Mouse (Mus musculus): Measurements from ENCODE around the gene Add3.

Gene Add3

DNA sequence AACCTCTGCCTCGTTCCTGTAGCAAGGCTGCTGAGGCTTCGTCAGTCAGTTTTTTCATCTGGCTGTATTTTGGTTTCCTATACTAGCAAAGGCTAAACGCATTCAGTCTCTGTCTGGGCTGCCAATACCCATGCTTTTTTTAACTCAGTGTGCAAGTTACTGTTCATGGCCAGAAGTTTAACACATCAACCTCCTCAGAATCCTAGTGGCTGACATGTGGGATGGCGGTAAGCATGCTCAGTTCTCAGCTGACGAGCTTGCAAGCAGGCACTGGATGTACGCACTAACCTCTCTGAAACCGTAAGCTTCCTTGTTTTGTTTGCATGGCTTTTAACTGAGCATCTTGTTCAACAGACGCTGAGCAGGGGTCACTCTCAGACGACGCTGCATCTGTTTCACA lies 103.7 kb downstream of the Add3 start:
- DNase-seq = no peak

DNA sequence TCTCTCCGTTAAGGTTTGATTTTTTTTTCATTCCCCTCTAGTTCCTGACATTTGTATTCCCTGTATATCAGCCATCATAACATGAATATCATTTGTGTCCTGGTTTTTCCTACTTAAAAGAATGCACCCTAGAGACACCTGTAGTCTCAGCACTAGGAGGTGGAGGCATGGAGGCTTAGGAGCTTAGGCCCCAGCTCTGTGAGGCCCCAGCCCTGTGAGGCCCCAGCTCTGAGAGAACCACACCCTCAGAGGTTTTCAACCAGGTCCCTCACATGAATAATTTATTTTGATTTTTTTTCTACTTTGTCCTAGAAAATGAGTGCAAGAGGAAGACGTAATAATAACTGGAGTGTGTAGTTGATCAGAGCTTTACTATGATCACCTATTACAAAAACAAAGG lies 107.3 kb downstream of the Add3 start:
- no peak for DNase-seq

DNA sequence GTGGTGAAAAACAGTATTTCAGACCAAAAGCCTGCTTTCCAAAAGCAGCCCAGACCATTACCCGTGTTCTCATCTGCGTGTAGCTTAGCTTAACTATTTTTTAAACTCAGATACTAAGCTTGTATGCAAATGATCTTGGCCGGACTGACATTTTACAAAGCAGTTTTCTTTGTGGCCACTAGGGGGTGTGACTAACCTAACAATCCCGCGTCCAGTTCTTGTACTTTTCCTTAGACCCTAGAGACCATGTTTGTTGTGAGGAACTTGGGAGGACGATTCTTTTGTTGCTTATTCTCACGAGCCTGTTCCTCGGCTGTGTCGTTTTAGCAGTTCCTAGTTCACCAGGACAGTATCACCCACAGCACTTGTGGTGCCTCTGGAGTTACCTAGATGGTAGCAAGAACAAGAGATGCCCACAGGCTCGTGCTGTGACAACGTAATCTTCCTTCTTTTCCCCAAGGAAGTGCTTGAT lies 107.8 kb downstream of the Add3 start:
- DNase-seq = peak; percentile 55 to 69

DNA sequence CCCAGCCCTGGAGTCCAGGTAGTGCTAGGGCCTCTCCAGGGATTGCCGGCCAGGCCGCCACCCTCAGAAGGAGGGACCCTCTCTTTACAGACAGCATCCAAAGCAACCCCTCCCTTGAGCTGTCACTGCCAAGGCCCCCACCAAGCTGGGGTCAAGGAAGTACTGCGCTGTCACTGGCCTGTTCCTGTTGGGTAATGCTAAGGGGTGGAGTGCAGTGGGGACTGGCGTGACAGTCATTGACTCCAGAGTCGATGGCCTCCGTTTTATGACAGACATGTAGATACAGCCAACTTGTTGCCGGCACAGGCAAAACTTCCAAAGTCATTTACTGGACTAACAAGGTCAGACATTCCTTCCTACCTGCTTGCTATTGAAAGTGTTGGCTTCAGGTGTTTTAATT lies 110.8 kb downstream of the Add3 start:
- no peak for DNase-seq

DNA sequence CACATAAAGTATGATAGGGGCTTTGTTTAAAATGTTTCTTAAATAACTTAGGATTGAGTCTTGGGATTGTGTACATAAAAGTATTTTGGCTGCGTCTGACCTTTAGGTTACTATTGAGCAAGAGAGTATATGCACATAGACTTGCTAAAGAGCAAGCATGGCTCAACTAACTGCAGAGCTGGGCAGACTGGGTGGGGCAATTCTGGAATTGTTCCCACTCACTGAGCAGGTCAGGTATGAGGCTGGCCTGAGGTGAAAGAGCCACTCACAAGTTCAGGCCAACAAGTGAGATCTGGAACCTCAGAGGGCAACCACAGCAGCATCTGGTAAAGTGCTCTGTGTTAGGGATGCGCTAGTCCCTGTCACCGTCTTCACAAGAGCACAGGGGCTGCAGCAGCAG lies 111.4 kb downstream of the Add3 start:
- no peak for DNase-seq

DNA sequence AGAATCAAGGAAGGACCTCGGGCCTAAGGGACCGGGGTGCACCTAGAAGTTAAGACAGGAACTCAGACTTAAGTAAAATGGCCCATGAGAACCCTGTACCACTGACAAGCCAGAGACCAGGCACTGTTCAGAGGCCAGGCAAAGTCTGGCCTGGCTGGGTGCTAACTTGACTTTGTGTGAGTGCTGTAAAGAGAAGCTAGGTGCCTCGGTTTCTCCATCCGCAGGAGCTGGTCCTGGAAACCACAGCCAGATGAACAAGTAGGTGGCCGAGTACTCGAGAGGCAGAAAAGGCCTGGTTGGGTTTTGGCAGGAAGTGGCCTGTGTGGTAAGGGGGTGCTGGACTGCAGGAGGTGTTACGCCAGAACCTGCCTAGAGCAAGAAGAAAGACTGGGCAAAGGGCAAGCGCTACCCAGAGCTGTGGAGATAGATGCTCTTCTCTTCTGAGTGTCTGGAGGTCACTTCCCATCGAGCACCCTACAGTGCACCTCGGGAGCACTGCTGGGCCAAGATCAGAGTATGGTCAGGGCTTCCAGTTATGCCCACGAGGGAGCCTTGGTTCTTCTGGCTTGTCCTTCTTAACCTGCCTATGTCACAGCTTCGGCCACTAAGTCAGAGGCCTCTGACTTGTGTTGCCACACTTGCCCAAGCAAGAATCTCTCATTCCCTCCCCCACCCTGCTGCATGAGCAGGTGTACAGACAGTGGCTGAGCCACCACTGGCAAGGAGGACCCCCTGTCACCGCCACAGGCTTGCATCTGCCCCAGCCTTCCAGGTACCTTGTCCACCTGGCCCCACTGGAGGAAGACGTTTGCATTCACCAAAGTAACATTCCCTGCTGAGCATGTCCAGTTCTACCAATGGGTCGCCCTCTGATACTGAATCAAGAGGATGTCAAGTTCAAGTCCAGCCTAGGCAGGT lies 112.1 kb downstream of the Add3 start:
- no peak for DNase-seq

DNA sequence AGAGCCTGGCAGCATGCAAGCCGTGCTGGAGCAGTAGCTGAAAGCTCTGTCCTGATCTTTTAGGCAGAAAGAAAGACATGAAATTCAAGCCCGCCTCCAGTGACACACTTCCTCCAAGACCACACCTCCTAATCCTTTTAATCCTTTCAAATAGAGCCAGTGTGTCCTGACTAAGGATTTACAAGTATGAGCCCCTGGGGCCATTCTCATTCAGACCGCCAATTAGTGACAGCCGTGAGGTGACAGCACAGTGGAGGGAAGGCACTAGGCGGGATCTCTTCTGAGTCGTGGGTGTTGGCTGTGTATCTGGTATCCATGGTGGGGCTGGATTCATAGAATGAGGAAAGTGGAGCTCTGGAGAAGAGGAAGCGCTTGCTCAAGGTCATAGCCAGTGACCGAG lies 116.1 kb downstream of the Add3 start:
- no peak for DNase-seq

DNA sequence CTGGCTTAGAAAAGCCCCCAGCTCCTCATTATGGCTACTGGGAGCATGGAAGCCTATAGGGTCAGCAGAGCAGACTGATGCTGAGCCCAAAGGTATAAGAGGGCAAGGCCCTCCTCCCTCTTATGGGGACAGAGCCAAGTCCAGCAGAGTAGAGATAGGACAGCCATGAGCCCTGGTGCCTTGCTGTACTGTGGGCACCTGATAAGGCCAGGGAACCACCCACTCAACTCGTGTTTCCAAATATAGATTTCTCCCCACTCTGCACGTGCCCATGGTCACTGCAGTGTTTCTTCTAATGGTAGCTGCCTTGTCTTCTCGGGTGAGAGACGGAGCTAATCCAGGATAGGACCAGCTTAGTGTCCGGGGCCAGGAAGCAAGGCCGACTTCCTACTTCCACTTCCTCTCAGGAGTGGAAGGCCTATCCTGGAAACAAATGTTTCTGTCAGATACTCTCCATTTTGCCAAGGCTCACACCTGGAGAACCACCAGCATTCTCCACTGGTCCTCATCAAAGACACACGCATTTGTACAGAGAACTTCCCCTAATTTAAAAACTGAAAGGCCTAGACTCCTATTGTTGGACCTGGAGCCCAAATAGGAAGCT lies 116.8 kb downstream of the Add3 start:
- no peak for DNase-seq

DNA sequence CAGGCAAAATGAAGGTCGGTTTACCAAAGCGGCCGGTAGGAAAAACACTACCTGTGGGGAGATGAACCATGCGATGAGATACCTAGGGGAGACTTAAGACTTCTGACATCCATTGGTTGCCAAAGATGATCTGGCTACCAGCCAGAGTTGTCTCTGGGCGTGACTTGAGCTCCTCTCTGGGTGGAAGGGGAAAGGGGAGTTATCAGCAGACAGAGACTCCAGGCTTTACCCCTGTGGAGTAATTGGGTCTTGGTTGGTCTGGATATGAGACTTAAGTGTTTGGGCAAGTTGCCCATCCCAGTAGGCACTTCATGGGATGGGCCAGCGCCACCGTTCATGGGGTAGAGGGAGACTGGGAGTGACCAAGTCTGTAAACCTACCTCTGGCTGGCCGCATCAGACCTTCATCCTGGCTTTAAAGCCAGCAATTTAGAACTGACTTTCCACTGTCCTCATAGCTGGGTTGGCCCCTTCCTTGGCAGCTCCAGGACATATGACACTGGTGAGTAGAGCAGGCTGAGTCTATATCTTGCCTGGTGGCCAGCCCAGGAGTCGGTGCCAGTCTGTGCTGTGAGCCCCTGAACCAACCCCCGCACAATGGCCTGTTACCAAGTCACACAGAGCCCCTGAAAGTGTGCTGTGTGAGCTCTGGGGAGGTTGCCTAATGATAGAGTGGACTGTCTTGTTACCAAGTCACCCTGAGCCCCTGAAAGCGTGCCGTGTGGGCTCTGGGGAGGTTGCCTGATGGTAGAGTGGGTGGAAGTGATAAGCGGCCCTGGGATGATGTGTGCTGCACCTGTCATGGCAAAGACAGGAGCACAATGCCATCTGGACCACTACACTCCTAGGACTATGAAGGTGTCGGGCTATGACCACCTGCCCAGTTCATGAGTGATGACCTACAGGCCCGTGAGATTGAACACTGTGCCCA lies 117.7 kb downstream of the Add3 start:
- peak in 1 of 2 experiments; percentile 29 for DNase-seq

DNA sequence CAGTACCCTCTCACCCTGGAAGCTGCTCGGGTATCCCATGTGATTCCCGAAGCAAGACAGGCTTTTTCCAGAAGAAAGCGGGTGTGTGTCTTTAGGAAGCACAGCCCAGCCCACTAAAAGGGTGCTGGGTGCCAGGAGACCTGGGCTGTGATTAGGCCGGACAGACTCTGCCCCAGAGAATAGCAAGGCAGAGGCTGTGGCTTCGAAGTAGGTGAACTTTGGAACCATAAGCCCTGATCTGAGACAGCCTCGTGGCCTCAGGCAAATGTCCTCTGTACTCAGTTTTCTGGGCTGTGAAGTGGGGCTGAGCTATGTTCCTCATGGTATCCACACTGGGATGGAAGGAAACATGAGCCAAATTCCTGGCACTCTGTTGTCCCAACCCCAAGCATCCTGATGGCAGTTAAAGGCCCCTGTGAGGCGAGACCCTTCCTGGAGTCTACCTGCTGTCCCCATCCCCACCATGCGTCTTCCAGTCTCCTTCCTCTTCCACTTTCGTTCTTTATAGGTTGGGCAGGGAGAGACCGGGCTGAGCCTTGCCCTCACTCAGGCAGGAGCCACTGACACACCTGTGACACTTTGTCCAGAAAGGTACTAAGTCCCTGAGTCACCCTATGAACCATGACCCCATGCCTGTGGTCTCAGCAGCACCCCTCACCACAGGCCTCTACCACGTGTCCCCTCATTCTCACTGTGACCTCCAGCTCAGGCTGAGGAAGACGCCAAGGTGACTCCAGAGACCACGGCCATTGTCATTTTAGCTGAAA lies 118.7 kb downstream of the Add3 start:
- DNase-seq = no peak

DNA sequence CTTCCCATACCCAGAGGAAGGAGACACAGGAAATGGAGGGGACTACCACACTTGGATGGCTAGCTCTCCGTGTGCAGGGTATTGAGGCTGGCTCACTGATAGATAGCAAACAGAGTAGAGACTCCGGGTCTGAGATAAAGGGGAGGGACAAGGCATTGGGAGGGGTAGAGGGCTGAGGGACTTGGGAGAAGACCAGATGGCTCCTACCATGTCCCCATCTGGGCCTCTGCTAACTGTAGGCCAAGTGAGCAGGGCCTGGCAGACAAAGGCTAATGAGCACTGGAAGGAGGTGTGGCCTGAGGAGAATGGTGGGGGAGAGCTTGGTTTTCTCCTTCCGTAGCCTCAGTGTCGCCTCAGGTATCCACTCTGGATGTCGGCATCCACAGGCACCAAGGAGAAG lies 119.3 kb downstream of the Add3 start:
- peak; percentile 61 to 78 for DNase-seq

DNA sequence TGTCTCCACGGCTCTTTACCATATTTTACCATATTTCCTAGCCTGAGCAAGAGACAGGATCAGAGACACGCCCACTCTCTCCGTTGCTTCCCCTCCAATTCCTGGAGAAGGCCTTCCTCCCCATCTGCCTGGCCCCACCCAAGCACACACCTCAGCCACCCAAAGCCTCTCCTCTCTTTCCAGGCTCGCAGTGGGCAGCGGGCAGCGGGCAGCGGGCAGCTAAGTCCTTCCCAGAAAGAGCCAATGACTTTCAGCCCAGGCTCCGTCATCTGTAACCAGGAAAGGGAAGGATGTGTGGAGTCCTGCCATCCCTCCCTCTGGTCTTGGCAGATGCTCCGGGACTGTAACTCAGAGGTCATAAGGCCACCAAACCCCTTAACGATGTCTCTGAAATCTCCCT lies 120.0 kb downstream of the Add3 start:
- DNase-seq = peak in 1 of 2 experiments; percentile 20

DNA sequence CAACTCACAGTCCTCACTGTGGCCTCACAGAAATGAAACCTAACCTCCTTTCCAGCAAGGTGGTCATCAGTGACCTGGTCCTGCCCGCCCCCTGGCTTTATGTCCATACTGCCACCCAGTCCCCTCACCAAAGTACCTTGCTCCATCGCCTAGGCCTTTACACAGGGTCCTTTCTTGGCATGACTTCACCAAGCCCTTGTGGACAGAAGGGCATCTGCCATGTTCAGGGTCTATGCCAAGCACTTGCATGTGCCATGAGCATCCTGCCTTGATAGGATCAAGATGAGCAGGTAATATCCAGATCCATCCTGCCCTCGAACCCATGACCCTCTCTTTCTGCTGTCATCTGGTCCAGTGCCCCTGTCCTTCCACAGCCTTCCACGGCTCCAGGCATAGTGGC lies 120.6 kb downstream of the Add3 start:
- no peak for DNase-seq

DNA sequence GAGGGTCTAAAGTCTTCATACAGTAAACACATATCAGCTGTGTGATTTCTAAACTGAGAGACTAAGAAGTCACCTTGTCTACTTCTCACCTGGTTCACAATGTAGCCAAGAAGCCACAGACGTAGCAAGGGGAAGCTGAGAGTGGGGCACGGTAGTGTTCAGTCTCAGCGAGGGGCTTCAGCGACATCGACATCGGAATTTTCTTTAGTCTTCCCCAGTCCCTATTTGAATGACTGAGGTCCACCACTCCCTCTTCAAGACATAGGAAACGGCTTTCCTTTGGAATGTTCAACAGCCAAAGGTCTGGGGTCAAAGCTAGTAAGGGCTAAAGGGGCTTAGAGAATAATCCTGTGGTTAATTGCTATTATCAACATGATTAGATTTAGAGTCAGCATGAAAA lies 121.8 kb downstream of the Add3 start:
- no peak for DNase-seq

DNA sequence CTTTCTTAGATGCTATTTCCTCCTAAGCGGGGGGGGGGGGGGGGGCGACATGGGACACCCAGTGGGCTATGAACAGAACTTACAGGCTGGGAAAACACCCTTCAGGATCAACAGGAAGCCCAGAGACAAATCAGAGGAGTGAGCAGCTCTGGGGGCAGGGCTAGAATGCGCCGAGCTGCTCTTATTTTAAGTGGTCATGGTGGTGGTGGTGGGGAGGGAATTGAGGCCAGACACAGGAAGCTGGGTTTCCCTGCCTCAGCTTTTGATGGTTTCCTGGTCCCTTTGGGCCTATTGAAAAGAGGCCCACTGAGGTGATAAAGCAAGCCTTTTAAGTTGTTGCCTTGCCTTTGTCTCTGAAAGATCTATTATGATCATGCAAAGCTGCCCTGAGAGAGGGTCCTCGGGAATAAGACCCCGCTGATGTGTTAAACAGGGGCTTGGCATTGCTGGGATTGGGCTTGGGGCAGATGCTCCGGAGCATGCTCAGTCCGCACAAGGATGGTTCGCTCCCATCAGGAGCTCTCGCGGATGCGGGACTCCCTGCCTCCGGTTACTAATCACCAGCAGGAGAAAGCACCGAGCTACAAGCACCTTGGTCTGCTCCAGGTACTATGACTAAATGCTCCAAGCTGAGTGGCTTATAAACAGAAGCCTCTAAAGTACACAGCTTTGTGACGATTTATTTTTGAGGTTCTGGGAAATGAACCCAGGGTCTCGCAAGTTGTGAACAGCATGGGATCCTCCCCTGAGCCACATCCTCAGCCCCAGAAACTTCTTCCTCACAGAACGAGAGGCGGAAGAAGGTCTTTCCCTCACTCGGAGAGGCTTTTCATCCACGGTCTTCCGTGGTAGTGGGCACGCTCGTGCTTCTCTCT lies 123.9 kb downstream of the Add3 start:
- DNase-seq = no peak

DNA sequence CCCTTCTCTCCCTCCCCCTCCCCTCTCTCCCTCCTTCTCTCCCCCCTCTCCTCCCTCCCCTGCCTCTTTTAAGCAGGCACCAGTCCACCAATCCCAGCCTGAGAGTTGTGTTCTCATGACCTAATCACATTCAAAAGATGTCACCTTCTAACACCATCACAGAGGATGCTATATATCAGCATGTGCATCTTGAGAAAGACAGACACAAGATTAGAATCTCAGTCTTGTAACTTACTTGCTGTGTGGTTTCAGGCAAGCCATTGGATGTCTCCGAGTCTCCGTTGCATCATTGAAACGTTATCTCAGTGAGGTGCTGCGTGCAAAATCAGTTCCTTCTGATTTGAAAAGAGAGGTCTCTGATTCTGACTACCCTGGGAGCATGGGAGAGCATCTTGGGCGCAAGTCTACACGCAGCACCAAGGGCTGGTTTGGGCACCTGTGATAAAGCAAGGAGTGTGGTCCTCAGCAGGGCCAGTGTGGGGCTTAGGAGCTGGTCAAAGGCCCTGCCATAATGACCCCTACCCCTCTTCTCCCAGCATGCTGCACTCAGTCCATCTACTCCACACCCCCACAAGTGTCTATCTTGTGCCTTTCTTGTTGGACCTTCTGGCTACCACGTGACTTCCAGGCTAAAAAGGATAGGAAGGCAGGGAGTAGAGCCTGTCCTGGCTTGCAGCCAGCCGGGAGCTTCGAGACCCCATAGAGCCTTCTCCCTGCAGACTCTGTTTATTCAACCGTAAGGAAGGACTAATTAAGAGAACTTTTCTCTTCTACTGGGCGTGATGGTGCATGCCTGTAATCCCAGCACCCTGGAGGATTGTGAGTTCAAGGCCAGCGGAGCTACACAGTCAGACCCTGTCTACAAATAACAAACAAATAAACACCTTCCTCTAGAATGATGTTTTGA lies 124.8 kb downstream of the Add3 start:
- DNase-seq = no peak

DNA sequence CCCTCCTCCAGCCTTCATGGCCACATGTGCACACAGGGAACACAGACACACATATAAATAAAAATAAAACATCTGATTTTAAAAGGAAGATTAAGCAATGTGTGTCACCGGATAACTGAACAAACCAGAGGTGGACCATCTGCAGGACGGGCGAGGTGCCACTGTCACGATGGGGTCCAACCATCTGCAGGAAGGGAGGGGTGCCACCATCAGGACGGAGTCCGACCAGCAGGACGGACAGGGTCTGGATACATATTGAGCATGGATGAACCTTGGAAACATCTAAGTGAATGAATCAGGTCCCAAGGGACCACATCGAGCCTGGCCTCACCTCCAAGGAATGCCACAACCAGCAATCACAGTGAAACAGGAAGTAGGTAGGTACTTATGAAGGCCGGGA lies 127.1 kb downstream of the Add3 start:
- DNase-seq = no peak

DNA sequence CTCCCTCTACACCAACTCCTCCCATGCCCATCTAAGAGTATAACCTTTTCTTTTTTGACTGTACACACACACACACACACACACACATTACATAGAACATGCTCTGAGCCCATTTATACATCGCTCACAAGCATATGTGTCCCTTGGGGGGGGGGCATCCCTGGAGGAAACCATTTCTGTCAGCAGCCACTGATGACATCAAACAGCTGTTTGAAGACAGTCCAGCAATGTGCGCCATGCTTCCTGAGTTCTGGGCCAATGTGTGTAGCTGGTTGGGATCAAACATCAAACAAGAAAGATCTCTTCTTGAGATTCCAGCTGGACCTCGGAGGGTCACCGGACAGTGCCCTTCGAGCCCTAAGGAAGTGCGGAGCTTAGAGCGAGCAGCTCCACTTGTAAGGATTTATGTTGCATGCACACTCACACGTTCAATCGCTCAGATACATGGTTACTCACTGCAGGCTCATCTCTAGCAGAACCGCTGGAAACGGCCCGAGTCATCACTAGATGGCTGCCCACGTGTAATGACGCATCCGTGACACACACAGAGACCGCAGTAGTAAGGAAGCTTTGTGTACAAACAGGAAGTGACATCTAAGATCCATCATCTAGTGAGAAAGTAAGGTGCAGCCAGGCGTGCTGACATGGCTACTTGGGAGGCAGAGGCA lies 132.9 kb downstream of the Add3 start:
- DNase-seq = no peak

DNA sequence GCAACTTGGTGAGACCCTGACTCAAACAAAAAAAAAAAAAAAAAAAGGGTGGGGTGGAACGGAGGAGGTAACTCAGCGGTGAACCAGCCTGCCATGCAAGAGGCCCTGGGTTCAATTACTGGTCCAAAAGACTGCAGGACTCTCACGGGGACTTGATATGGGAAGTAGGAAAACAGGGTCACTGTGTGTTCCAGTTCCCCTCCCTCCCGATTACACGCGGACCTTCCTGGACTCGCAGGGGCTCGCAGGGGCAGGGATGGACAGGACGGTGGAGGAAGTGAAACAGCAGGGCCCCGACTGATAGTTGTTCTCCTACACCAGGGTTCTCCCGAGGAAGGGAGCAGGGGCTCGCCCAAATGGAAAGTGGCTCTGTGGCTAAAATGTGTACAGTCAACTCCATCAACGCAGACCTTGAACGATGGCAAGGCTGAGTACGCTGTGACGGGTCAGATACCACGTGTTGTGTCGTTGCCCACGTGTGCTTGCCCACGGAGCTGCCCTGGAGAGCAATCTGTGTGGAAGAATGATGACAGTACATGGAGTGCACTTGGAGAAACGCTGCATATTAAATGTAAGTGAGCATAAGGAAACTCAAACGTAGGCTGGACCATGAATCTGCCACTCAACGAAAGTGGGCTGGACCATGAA lies 133.7 kb downstream of the Add3 start:
- no peak for DNase-seq

All from cerebellum, adult 18-20 months (tissue).